Mouse (Mus musculus) gastrocnemius, adult 18-20 months (tissue): ENCODE data around the gene S100a5. TPM values are rescaled to one million over a fixed set of nuclear protein-coding genes. Genes with fewer than 3 reads are reported as not detected.

Experiments used
- DNase-seq: peaks from one replicate; pipeline ENCODE4 v3.0.0; 2021; ENCODE audit warnings: low spot score
- long read RNA-seq, 2 experiments: library from polyadenylated mRNA; stranded (forward); transcript quantifications; one replicate each; pipeline ENCODE4 v2.0.0; 2021
- total RNA-seq, 2 experiments: library from RNA; stranded (reverse); gene quantifications; 2 replicates each; pipeline ENCODE4 v1.2.3; 2021

S100a5 gene
- 1 to 10 TPM in 1 of 2 experiments, not detected in 1; 2.5 TPM for total RNA-seq
- long read RNA-seq, experiment 1: 0 reads
- long read RNA-seq, experiment 2: 0 reads

GRCm38 (mm10) chr3:90608223-90608622 is at the start of gene S100a5:
TSS of gene S100a5 (plus strand) at chr3:90608523.
- DNase-seq: no peak

- DNase-seq: no peak
Observed at GRCm38 (mm10) chr3:90560008-90560628, 48.2 kb upstream of the S100a5 start, which contains the start of gene S100a3. TSS of gene S100a3 (plus strand) at chr3:90560578.

- peak; percentile 58 for DNase-seq
Observed at GRCm38 (mm10) chr3:90574691-90575090, 33.6 kb upstream of the S100a5 start.

GRCm38 (mm10) chr3:90575320-90575719 is 33.0 kb upstream of the S100a5 start:
- DNase-seq: no peak

- DNase-seq: no peak
Observed at GRCm38 (mm10) chr3:90576351-90577001, 31.8 kb upstream of the S100a5 start.

- DNase-seq: no peak
Observed at GRCm38 (mm10) chr3:90579433-90579832, 28.9 kb upstream of the S100a5 start.

- DNase-seq: no peak
Observed at GRCm38 (mm10) chr3:90581141-90581540, 27.2 kb upstream of the S100a5 start.

GRCm38 (mm10) chr3:90582156-90582555 is 26.2 kb upstream of the S100a5 start:
- DNase-seq: no peak

GRCm38 (mm10) chr3:90582556-90582955 is 25.8 kb upstream of the S100a5 start:
- no peak for DNase-seq

- peak; percentile 43 for DNase-seq
Observed at GRCm38 (mm10) chr3:90583893-90584292, 24.4 kb upstream of the S100a5 start.

- peak; percentile 77 for DNase-seq
Observed at GRCm38 (mm10) chr3:90585595-90585994, 22.7 kb upstream of the S100a5 start.

GRCm38 (mm10) chr3:90586016-90586643 is 22.2 kb upstream of the S100a5 start:
- no peak for DNase-seq

GRCm38 (mm10) chr3:90586906-90587305 is 21.4 kb upstream of the S100a5 start:
- DNase-seq: peak; percentile 87

GRCm38 (mm10) chr3:90587361-90588101 is 20.8 kb upstream of the S100a5 start:
- DNase-seq: peak; percentile 50

- no peak for DNase-seq
Observed at GRCm38 (mm10) chr3:90589390-90589789, 18.9 kb upstream of the S100a5 start.

- DNase-seq: no peak
Observed at GRCm38 (mm10) chr3:90589947-90590346, 18.4 kb upstream of the S100a5 start, which contains the start of gene S100a2. TSS of gene S100a2 (plus strand) at chr3:90590247.

GRCm38 (mm10) chr3:90594466-90594865 is 13.9 kb upstream of the S100a5 start:
- DNase-seq: no peak

GRCm38 (mm10) chr3:90595556-90595955 is 12.8 kb upstream of the S100a5 start:
- no peak for DNase-seq

- DNase-seq: no peak
Observed at GRCm38 (mm10) chr3:90596810-90597209, 11.5 kb upstream of the S100a5 start.

GRCm38 (mm10) chr3:90597736-90598135 is 10.6 kb upstream of the S100a5 start:
- no peak for DNase-seq

GRCm38 (mm10) chr3:90598212-90598611 is 10.1 kb upstream of the S100a5 start:
- DNase-seq: no peak

- DNase-seq: no peak
Observed at GRCm38 (mm10) chr3:90599401-90599800, 8.9 kb upstream of the S100a5 start.
